Mouse (Mus musculus) intestine, embryonic 16.5 days (tissue): ENCODE measurements around the gene Pate2. TPM values are rescaled to one million over a fixed set of nuclear protein-coding genes. Genes with fewer than 3 reads are reported as not detected.
A peak's percentile ranks its signal among the peaks of the same experiment; 100 is the strongest.

Experiments used
- ATAC-seq: fragments of 200-750 bp; cut with Nextera tagmentation; 2 replicates; pipeline ENCODE4 v1.8.0; 2017; ENCODE audit warnings: moderate TSS enrichment, moderate library complexity
- H3K27ac ChIP-seq: fragments of 300-500 bp; sonication (generic); 2 replicates; pipeline ENCODE4 v1.5.1; 2014; ENCODE audit warnings: mild to moderate bottlenecking, low read length
- H3K27me3 ChIP-seq: fragments of 300-500 bp; sonication (generic); replicated peaks from 2 replicates; pipeline ENCODE4 v1.6.1; 2014; ENCODE audit warnings: low read length, control low read depth, mixed read lengths; ENCODE audit not compliant: control insufficient read depth, insufficient read depth
- H3K36me3 ChIP-seq: fragments of 300-500 bp; sonication (generic); 2 replicates; pipeline ENCODE4 v1.6.1; 2014; ENCODE audit warnings: low read length, control low read depth; ENCODE audit not compliant: control insufficient read depth, insufficient read depth
- H3K4me1 ChIP-seq: fragments of 300-500 bp; sonication (generic); 2 replicates; pipeline ENCODE4 v1.6.1; 2014; ENCODE audit warnings: low read length, control low read depth, mixed read lengths; ENCODE audit not compliant: control insufficient read depth, insufficient read depth
- H3K4me2 ChIP-seq: fragments of 300-500 bp; sonication (generic); 2 replicates; pipeline ENCODE4 v1.6.1; 2014; ENCODE audit warnings: low read depth, low read length, control low read depth
- H3K4me3 ChIP-seq: fragments of 300-500 bp; sonication (generic); 2 replicates; pipeline ENCODE4 v1.5.1; 2014; ENCODE audit warnings: mild to moderate bottlenecking, low read length
- H3K9ac ChIP-seq: fragments of 300-500 bp; sonication (generic); 2 replicates; pipeline ENCODE4 v1.6.1; 2014; ENCODE audit warnings: low read depth, low read length
- H3K9me3 ChIP-seq: fragments of 300-500 bp; sonication (generic); 2 replicates; pipeline ENCODE4 v1.6.1; 2016; ENCODE audit warnings: low read length, control low read depth; ENCODE audit not compliant: control insufficient read depth
- WGBS: fragments of 180-500 bp; shearing (Covaris S2); extraction: QIAGEN DNeasy Blood & Tissue Kit; methylation state at CpG from one replicate; pipeline ENCODE4 v1.1.7; 2014; 5-methylcytosine and 5-hydroxymethylcytosine counted together
- polyA plus RNA-seq: library from polyadenylated mRNA; unstranded; fragments of >200 nt; fragmentation: Nextera tagmentation; extraction: Ambion mirVana; gene quantifications from 2 replicates; pipeline ENCODE4 v1.2.1, GENCODE M21; 2015

Pate2 gene
- 0.38 and 0.66 TPM in 2 replicates for polyA plus RNA-seq

DNA sequence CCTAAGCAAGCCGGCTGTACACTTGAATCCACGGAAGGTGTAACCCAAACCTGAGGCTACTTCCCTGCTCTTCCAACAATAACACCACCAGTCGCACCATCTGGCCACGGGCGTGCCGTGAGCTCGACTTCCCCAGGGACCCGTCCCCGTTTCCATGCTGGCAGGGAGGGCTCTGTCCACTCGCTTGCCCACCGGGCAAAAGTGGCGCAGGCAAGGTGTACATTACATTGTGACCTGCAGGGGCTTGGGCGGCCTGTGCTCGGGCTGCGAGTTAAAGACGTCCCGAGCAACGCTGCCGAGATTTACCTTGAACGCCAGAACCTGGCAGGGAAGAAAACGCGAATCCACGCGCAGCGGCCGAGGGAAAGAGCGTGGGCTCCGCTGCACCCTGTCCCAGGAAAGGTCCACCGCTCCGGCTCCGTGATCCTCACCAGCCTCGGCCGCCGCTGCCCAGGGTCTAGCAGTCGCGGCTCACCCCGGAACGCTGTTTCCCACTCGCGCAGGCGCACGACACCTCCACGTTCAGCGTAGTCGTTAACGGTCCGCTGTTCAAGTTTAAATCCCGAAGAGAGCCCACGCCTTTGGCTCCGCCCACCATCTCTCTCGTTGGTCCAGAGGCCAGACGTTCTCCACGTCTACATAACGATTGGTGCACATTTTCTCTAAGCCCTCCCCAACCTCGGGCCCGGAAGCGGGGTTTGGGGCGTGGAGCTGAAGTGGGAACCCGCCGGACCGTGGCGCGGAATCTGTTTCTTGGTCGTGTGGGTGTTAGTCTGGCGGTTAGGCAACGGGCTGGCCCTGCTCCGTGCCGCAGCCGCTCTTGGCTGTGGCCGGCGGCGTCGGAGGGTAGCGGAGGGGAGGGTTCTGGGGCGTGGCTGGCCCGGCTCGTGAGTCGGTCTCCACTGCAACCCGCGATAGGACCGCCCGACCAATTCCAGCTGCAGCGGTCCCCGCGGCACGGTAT is at the start of gene Pate2, which contains the start of gene Hyls1:
Pate2 (plus strand) TSS at position 714 of the 964 bp plus-strand sequence.
Hyls1 (minus strand) TSS at position 828 of the 964 bp plus-strand sequence.
- WGBS = under 1% methylated on average over 86 of the region's 86 CpGs
- ATAC-seq = peak; percentile 99
- H3K9ac ChIP-seq = peak within 1 kb of the TSS; percentile 88
- H3K9me3 ChIP-seq = no peaks in the 10 kb centered on the region
- H3K27me3 ChIP-seq = 0 out of 2 replicates have a peak, but pooled peaks cover 4% of the 10 kb centered on the region
- H3K36me3 ChIP-seq = peaks cover 7% of the 10 kb centered on the region; the same call in 1 of the 2 replicates
- H3K4me3 ChIP-seq = peak within 1 kb of the TSS; percentile 81
- H3K4me2 ChIP-seq = peak within 1 kb of the TSS; percentile 77
- peak within 1 kb of the TSS; percentile 90 for H3K27ac ChIP-seq
- peaks cover 3% of the 10 kb centered on the region for H3K4me1 ChIP-seq

DNA sequence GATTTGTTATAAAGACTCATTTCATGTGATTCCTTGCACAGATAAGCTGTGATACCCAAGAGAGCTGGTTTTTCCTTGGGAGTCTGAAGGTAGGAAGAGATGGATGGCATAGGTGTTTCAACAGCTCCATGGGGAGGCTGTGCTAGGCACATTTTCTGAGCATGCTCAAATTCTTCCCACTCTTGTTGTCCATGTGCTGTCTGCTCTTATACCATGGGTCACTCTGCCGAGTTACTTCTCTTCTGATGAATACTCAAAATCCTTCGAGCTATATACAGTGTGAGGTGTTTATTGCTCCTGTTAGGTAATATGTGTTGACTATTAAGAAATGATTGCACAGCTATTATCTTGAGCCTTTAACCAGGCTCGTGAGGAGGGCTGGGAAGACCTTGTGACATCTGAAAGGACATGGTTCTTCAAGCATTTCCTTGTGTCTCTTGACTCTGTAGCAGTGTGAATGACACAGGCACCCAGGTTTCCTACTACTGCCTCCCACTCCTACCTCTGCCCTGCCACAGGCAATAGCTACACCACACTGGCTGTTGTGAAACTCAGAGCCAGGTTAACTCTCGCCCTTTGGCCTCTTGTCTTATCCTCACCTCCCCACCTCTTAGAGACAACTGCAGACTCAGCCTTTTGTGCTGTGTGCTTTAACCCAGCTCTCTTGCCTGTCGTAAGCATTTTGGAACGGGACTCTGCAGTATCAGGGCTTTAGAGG is 49.3 kb upstream of the Pate2 start:
- H3K36me3 ChIP-seq = no peaks in the 10 kb centered on the region
- H3K9me3 ChIP-seq = no peaks in the 10 kb centered on the region
- peaks cover 11% of the 10 kb centered on the region for H3K4me1 ChIP-seq
- H3K4me2 ChIP-seq = no peak overlapping the region
- H3K4me3 ChIP-seq = no peak overlapping the region
- H3K27me3 ChIP-seq = no peaks in the 10 kb centered on the region
- H3K27ac ChIP-seq = peak overlapping the region; percentile 77
- H3K9ac ChIP-seq = no peak overlapping the region
- ATAC-seq = peak; percentile 96
- 59% methylated on average over 6 of the region's 6 CpGs for WGBS

DNA sequence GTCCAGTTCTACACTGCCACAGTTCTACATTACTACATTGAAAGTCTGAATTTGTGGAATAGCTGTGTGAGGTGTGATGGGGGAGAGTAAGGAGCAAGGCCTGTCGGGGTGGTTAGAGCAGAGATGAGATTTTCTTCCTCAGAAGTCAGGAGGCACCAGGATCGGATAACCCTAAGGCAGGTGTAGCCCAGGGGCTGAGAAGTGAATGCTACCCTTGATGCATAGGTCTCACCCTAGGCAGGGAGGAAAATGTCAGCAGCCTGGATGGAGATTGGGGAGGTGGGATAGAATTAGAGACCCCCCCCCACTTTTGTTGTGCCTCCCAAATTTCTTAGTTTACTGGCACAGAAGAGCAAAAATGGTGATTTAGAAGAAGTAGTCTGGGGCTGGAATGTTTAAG is 47.8 kb upstream of the Pate2 start:
- Histone ChIP-seq H3K36me3 (no peaks in the 10 kb centered on the region), H3K27ac (no peak overlapping the region), H3K4me2 (no peak overlapping the region), H3K4me1 (peaks cover 11% of the 10 kb centered on the region), H3K9me3 (no peaks in the 10 kb centered on the region), H3K4me3 (no peak overlapping the region), H3K9ac (no peak overlapping the region), H3K27me3 (no peaks in the 10 kb centered on the region)
- 79% methylated on average over 2 of the region's 2 CpGs for WGBS
- no peak for ATAC-seq

- H3K27ac ChIP-seq = 0 out of 2 replicates have a peak overlapping the region, but pooled peaks have one; percentile 63
- no peak for ATAC-seq
Measured at GRCm38 (mm10) chr9:35522821-35523515, 47.1 kb upstream of the Pate2 start.

GRCm38 (mm10) chr9:35523541-35523940 is 46.5 kb upstream of the Pate2 start:
- Histone ChIP-seq H3K9ac (no peak overlapping the region), H3K4me3 (no peak overlapping the region), H3K4me2 (no peak overlapping the region), H3K27me3 (no peaks in the 10 kb centered on the region), H3K27ac (peak overlapping the region; percentile 63), H3K36me3 (no peaks in the 10 kb centered on the region), H3K9me3 (no peaks in the 10 kb centered on the region), H3K4me1 (peaks cover 11% of the 10 kb centered on the region)
- 27% methylated on average over 5 of the region's 5 CpGs for WGBS
- peak; percentile 27 for ATAC-seq

More at GRCm38 (mm10) chr9:35522821-35523515, 47.1 kb upstream of the Pate2 start:
- Histone ChIP-seq H3K9ac (no peak overlapping the region), H3K9me3 (no peaks in the 10 kb centered on the region), H3K4me3 (no peak overlapping the region), H3K36me3 (no peaks in the 10 kb centered on the region), H3K4me2 (no peak overlapping the region), H3K4me1 (peaks cover 11% of the 10 kb centered on the region), H3K27me3 (no peaks in the 10 kb centered on the region)
- 70% methylated on average over 1 of the region's 1 CpGs for WGBS

GRCm38 (mm10) chr9:35523941-35524411 is 46.1 kb upstream of the Pate2 start:
- no peak overlapping the region for H3K4me2 ChIP-seq
- peak overlapping the region; percentile 63 for H3K27ac ChIP-seq
- peak; percentile 28; the same call in 1 of the 2 replicates for ATAC-seq
- no peak overlapping the region for H3K4me3 ChIP-seq
- no peaks in the 10 kb centered on the region for H3K27me3 ChIP-seq
- no peaks in the 10 kb centered on the region for H3K9me3 ChIP-seq
- peaks cover 11% of the 10 kb centered on the region for H3K4me1 ChIP-seq
- H3K36me3 ChIP-seq = no peaks in the 10 kb centered on the region
- H3K9ac ChIP-seq = no peak overlapping the region
- WGBS = 21% methylated on average over 7 of the region's 7 CpGs

DNA sequence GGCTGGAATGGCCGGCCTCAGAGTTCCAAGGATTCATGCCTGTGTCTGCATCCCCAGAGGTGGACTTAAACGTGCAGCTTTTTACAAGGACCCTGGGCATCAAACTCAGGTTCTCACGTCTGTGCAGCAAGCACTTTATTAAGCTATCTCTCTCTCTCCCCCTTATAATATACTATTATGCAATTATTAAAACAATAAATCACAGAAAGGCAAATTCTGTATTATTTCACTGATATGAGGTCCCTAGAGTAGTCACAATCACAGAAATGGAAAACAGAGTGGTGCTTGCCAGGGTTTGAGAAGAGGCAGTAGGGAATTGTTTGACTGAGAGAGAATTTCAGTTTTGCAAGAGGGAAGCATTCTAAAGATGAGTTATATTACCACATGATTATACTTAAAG is 40.9 kb upstream of the Pate2 start:
- no peak for ATAC-seq
- H3K4me2 ChIP-seq = no peak overlapping the region
- no peak overlapping the region for H3K9ac ChIP-seq
- no peak overlapping the region for H3K27ac ChIP-seq
- H3K4me3 ChIP-seq = no peak overlapping the region
- no peaks in the 10 kb centered on the region for H3K36me3 ChIP-seq
- 0 out of 2 replicates have a peak, but pooled peaks cover 3% of the 10 kb centered on the region for H3K4me1 ChIP-seq
- H3K9me3 ChIP-seq = no peaks in the 10 kb centered on the region
- H3K27me3 ChIP-seq = no peaks in the 10 kb centered on the region
- 57% methylated on average over 3 of the region's 3 CpGs for WGBS

GRCm38 (mm10) chr9:35529796-35530195 is 40.3 kb upstream of the Pate2 start:
- no peaks in the 10 kb centered on the region for H3K9me3 ChIP-seq
- 12% methylated on average over 1 of the region's 1 CpGs for WGBS
- ATAC-seq = no peak
- no peaks in the 10 kb centered on the region for H3K4me1 ChIP-seq
- no peaks in the 10 kb centered on the region for H3K27me3 ChIP-seq
- H3K9ac ChIP-seq = no peak overlapping the region
- no peak overlapping the region for H3K27ac ChIP-seq
- no peaks in the 10 kb centered on the region for H3K36me3 ChIP-seq
- no peak overlapping the region for H3K4me3 ChIP-seq
- no peak overlapping the region for H3K4me2 ChIP-seq
